Mouse (Mus musculus) heart, embryonic 11.5 days (tissue): ENCODE measurements around the gene Heatr3. TPM values are rescaled to one million over a fixed set of nuclear protein-coding genes. Genes with fewer than 3 reads are reported as not detected.

ENCODE experiments used
- ATAC-seq: fragments of 200-750 bp; cut with Nextera tagmentation; replicated peaks from 2 replicates; pipeline ENCODE4 v1.8.0; 2017; ENCODE audit warnings: moderate library complexity; ENCODE audit not compliant: insufficient number of reproducible peaks, low FRiP score, low TSS enrichment
- H3K27ac ChIP-seq: fragments of 300-500 bp; sonication (generic); 2 replicates; pipeline ENCODE4 v1.5.1; 2014; ENCODE audit warnings: mild to moderate bottlenecking, low read depth, low read length
- H3K27me3 ChIP-seq: fragments of 300-500 bp; sonication (generic); 2 replicates; pipeline ENCODE4 v1.6.1; 2014; ENCODE audit warnings: mild to moderate bottlenecking, low read length, mixed read lengths; ENCODE audit not compliant: control insufficient read depth, insufficient read depth
- H3K36me3 ChIP-seq: fragments of 300-500 bp; sonication (generic); 2 replicates; pipeline ENCODE4 v1.6.1; 2014; ENCODE audit warnings: mild to moderate bottlenecking, low read length, moderate library complexity, mixed read lengths; ENCODE audit not compliant: control insufficient read depth, insufficient read depth
- H3K4me1 ChIP-seq: fragments of 300-500 bp; sonication (generic); 2 replicates; pipeline ENCODE4 v1.6.1; 2014; ENCODE audit warnings: low read length; ENCODE audit not compliant: control insufficient read depth, insufficient read depth
- H3K4me2 ChIP-seq: fragments of 300-500 bp; sonication (generic); 2 replicates; pipeline ENCODE4 v1.6.1; 2014; ENCODE audit warnings: mild to moderate bottlenecking, moderate library complexity
- H3K4me3 ChIP-seq: fragments of 300-500 bp; sonication (generic); 2 replicates; pipeline ENCODE4 v1.5.1; 2014; ENCODE audit warnings: low read depth, low read length
- H3K9ac ChIP-seq: fragments of 300-500 bp; sonication (generic); 2 replicates; pipeline ENCODE4 v1.6.1; 2014; ENCODE audit warnings: mild to moderate bottlenecking, low read depth, low read length, moderate library complexity
- H3K9me3 ChIP-seq: fragments of 300-500 bp; sonication (generic); replicated peaks from 2 replicates; pipeline ENCODE4 v1.6.1; 2016; ENCODE audit warnings: low read length; ENCODE audit not compliant: control insufficient read depth
- WGBS: fragments of 180-500 bp; shearing (Covaris S2); extraction: QIAGEN DNeasy Blood & Tissue Kit; methylation state at CpG from one replicate; pipeline ENCODE4 v1.1.7; 2014; ENCODE audit not compliant: insufficient replicate concordance; 5-methylcytosine and 5-hydroxymethylcytosine counted together
- polyA plus RNA-seq: library from polyadenylated mRNA; unstranded; fragments of >200 nt; fragmentation: Nextera tagmentation; extraction: Ambion mirVana; gene quantifications from 2 replicates; pipeline ENCODE4 v1.2.1, GENCODE M21; 2014

Gene Heatr3
- polyA plus RNA-seq, result 34.1 and 35.8 TPM in 2 replicates

DNA sequence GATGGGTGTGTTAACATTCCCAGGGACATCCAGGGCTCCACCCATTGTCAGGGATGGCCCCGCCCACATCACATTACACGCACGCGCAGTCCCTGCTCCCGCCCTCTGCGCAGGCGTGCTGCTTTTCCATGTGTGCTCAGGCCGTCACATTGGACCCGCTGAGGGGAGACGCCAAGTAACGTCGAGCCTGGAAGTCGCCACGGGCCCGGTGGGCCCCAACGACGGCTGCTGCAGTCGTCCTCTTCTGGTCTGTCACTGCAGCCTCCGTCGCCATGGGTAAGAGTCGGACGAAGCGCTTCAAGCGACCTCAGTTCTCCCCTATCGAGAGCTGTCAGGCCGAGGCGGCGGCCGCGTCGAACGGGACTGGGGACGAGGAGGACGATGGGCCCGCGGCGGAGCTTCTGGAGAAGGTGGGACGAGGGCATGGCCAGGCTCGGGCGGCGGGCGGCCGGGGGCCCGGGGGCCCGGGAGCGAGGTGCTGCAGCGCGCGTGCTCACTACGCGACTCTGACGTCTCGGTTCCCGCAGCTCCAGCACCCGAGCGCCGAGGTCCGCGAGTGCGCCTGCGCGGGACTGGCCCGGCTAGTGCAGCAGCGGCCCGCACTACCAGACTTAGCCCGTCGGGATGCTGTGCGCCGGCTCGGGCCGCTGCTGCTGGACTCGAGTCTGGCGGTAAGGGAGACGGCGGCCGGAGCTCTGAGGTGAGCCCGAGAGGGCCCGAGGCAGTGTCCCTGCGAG lies at the start of gene Heatr3:
Gene Heatr3, plus strand, starts transcription at position 108 of the 737 bp plus-strand sequence.
- peaks cover 7% of the 10 kb centered on the region for H3K36me3 ChIP-seq
- no peaks in the 10 kb centered on the region for H3K27me3 ChIP-seq
- peak within 1 kb of the TSS; percentile 92 for H3K4me3 ChIP-seq
- ATAC-seq, result peak; percentile 97
- peak within 1 kb of the TSS; percentile 92 for H3K27ac ChIP-seq
- WGBS, result under 1% methylated on average over 79 of the region's 79 CpGs
- peak within 1 kb of the TSS; percentile 92 for H3K4me2 ChIP-seq
- peaks cover 5% of the 10 kb centered on the region for H3K4me1 ChIP-seq
- peak within 1 kb of the TSS; percentile 80 for H3K9ac ChIP-seq
- H3K9me3 ChIP-seq, result no peaks in the 10 kb centered on the region

DNA sequence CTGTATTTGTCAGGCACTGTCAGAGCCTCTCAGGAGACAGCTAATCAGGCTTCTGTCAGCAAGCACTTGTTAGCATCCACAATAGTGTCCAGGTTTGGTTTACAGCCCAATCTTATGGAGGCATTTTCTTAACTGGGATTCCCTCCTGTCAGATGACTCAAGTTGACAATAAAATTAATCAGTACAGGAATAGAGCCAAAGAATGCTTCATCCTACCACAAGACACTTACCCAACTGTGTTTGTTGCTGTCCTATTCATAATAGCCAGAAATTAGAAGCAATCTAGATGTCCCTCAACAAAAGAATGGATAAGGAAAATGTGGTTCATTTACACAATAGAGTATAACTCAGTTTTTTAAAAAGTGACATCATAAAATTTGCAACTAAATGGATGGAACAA lies 49.6 kb upstream of the Heatr3 start:
- Histone ChIP-seq H3K4me3 (no peak overlapping the region), H3K9ac (no peak overlapping the region), H3K27ac (no peak overlapping the region), H3K27me3 (no peaks in the 10 kb centered on the region), H3K4me2 (no peak overlapping the region), H3K36me3 (no peaks in the 10 kb centered on the region), H3K4me1 (no peaks in the 10 kb centered on the region), H3K9me3 (no peaks in the 10 kb centered on the region)
- ATAC-seq, result no peak

DNA sequence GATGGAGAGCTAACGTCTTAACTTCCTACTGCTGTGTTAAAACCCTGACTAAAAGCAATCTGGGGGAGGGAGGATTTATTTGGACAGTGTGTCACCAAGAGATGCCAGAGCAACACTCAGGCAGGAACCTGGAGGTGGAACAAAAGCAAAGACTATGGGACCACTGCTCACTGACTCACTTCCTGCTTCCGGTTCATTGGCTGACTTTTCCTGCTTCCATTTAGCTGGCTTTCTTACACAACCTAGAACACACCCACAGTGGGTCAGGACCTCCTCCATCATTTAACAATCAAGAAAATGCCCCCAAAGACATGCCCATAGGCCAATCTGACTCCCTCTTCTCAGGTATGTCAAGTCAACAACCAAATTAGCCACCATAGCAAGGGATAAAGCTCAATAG lies 46.0 kb upstream of the Heatr3 start:
- no peaks in the 10 kb centered on the region for H3K36me3 ChIP-seq
- no peak for ATAC-seq
- H3K4me1 ChIP-seq, result no peaks in the 10 kb centered on the region
- H3K9me3 ChIP-seq, result no peaks in the 10 kb centered on the region
- WGBS, result 79% methylated on average over 2 of the region's 2 CpGs
- no peaks in the 10 kb centered on the region for H3K27me3 ChIP-seq
- H3K27ac ChIP-seq, result no peak overlapping the region
- H3K4me3 ChIP-seq, result no peak overlapping the region
- H3K9ac ChIP-seq, result no peak overlapping the region
- H3K4me2 ChIP-seq, result no peak overlapping the region

DNA sequence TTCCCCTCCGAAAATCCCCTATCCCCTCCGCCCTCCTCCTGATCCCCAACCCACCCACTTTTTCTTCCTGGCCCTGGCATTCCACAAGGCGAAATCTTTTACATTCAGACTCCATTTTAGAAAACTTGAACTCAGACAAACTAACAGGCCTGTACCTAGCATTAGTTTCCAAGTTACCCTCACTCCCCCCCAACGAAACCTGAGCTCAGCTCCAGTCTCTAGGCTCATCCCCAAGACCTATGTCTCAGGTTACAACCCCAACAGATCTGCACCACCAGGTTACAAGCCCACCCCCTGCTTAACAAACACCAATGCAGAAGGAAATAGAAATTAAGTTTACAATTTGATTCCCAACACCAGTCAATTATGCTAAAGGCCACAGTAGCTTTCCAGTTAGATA lies 44.3 kb upstream of the Heatr3 start:
- H3K9me3 ChIP-seq, result no peaks in the 10 kb centered on the region
- ATAC-seq, result no peak
- no peak overlapping the region for H3K9ac ChIP-seq
- no peak overlapping the region for H3K27ac ChIP-seq
- H3K4me1 ChIP-seq, result no peaks in the 10 kb centered on the region
- H3K27me3 ChIP-seq, result no peaks in the 10 kb centered on the region
- H3K4me3 ChIP-seq, result no peak overlapping the region
- no peak overlapping the region for H3K4me2 ChIP-seq
- WGBS, result 55% methylated on average over 4 of the region's 4 CpGs
- no peaks in the 10 kb centered on the region for H3K36me3 ChIP-seq

DNA sequence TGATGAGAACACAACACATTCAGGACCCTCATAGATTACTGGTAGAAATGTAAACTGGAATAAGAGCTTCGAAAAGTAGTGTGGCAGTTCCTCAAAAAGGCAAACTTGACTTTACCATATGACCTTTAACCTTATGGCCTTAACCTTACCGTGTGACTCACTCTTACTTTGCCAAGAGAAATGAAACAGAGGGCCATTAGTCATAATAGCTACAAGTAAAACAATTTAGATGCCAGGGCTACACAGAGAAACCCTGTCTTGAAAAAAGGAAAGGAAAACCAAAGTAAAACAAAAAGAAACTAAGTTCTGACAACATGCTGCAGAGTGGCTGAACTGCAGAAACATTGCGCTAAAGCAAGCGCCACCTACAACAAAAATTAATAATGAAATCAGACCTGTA lies 38.8 kb upstream of the Heatr3 start:
- H3K9me3 ChIP-seq, result no peaks in the 10 kb centered on the region
- no peaks in the 10 kb centered on the region for H3K4me1 ChIP-seq
- H3K4me2 ChIP-seq, result no peak overlapping the region
- H3K36me3 ChIP-seq, result no peaks in the 10 kb centered on the region
- no peak overlapping the region for H3K9ac ChIP-seq
- no peak overlapping the region for H3K4me3 ChIP-seq
- 79% methylated on average over 4 of the region's 4 CpGs for WGBS
- no peak overlapping the region for H3K27ac ChIP-seq
- H3K27me3 ChIP-seq, result no peaks in the 10 kb centered on the region
- ATAC-seq, result no peak

DNA sequence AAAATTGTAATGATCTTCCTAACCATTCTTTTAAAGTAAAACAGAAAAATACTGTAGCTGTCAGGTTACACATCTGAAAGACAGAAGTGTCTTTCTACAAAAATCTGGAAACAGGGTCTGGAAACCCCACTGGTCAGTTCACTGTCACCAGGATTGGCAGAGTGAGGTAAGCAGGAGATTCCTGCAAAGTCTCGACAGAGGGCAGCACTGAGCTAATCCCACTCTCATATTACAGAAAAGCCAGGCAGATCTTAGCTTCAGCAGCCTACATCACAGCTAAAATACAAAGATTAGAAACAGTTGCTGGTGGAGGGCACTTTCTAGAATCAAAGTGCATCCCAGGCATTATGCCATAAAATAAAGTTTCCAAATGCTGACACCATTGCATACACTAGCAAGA lies 38.1 kb upstream of the Heatr3 start:
- WGBS, result 0% methylated on average over 1 of the region's 1 CpGs
- no peak overlapping the region for H3K4me2 ChIP-seq
- H3K4me1 ChIP-seq, result no peaks in the 10 kb centered on the region
- no peak for ATAC-seq
- H3K27me3 ChIP-seq, result no peaks in the 10 kb centered on the region
- H3K27ac ChIP-seq, result no peak overlapping the region
- H3K36me3 ChIP-seq, result no peaks in the 10 kb centered on the region
- no peak overlapping the region for H3K9ac ChIP-seq
- H3K4me3 ChIP-seq, result no peak overlapping the region
- H3K9me3 ChIP-seq, result no peaks in the 10 kb centered on the region

DNA sequence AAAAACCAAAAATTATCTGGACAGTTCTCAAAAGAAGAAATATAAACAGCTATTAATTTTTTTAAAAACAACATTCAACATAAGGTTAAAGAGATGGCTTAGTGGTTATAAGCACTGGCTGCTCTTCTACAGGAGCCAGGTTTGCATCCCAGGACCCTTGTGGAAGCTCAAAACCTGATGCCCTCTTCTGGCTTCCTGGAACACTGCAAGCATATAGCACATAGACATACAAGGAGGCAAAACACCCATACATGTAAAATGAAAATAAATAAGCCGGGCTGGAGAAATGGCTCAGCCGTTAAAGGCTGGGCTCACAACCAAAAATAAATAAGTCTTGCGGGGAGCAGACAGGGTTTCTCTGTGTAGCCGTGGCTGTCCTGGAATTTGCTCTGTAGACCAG lies 28.4 kb upstream of the Heatr3 start:
- Histone ChIP-seq H3K4me2 (no peak overlapping the region), H3K27ac (no peak overlapping the region), H3K4me3 (no peak overlapping the region), H3K9ac (no peak overlapping the region), H3K27me3 (no peaks in the 10 kb centered on the region), H3K4me1 (no peaks in the 10 kb centered on the region), H3K36me3 (no peaks in the 10 kb centered on the region), H3K9me3 (no peaks in the 10 kb centered on the region)
- 80% methylated on average over 4 of the region's 4 CpGs for WGBS
- ATAC-seq, result no peak

DNA sequence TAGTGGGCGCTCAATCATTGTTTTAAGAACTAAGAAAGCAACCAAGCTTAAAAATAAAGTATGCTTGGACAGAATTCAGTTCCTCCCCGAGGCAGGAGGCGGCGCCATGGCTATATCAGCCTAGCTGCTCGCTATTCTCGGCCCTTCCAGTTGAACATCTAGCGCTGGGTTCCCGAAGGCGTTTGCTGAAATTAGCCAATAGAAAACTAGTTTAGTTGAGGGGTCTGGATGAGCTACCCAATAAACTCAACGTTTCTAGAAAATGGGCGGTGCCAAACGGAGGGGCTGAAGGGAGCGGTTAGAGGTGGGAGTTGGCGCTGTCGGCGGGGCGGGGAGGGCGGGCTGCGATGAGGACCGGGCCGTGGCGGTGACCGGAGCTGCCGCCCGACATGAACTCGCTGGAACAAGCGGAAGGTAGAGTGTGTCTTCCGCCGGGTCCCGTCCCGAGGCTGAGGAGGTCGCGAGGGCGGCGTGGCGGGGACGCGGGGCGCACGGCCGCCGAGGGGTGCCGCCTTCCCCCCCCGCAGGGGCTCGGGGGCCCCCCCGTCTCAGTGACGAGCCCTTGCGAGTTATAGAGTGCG lies 19.1 kb upstream of the Heatr3 start, which contains the start of gene Cnep1r1:
Gene Cnep1r1, plus strand, starts transcription at position 314 of the 581 bp plus-strand sequence.
- peak; percentile 99 for ATAC-seq
- Histone ChIP-seq H3K27me3 (no peaks in the 10 kb centered on the region), H3K4me1 (0 out of 2 replicates have a peak, but pooled peaks cover 5% of the 10 kb centered on the region), H3K36me3 (peaks cover 7% of the 10 kb centered on the region), H3K9ac (peak within 1 kb of the TSS; percentile 95), H3K4me2 (peak within 1 kb of the TSS; percentile 79), H3K27ac (peak within 1 kb of the TSS; percentile 86), H3K4me3 (peak within 1 kb of the TSS; percentile 97), H3K9me3 (no peaks in the 10 kb centered on the region)
- WGBS, result under 1% methylated on average over 49 of the region's 49 CpGs
